ENCODE assay signal across 8 mouse cellular contexts in the genomic region with DNA sequence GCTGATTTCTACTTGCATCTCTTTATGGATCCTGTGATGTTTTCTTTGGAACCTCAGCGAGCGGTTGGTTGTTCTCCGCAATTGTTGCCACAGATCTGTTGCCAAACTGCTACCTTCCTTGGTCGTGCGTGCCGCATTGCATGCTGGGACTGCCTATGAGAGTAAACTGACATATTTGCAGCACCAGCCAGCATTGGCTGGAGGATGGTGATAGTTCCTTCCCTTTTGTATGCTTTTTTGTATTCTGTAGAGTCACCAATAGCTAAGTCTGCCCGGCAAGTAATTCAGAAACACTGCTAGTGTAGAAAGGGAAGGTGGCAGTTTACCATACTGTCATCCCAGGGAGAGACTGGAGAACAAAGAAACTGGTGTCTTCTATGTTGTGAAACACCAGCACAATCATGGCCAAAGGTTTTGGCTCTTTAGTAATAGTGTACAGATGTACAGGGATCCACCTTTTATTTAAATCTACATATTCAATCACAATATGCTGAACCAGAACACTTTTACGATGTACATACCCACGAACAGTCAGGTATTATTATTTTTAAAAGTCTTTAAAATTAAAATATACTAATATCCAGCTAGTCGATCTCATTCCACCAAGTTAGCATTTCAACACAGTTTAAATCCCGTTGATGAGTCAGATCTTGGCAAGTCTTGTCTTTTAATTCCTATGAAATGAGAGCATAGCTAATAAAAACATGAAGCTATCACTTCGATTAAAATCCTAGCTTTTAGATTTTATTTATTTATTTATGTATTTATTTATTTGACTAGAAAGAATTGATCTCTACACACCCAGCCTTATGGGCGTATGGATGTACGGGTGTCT. TPM values are rescaled to one million over a fixed set of nuclear protein-coding genes. Genes with fewer than 3 reads are reported as not detected.
DNase-seq lines count a peak whose midpoint lies in the region; ATAC-seq and TF ChIP-seq lines count a peak whose summit lies in the region.

No protein-coding gene starts in this region.

- peak overlapping the region; percentile 81 for H3K4me3 ChIP-seq in gastrocnemius, adult 2 months
- H3K4me3 ChIP-seq in embryonic facial prominence, embryonic 13.5 days: peak overlapping the region; percentile 50
- H3K4me3 ChIP-seq in heart, embryonic 15.5 days: peak overlapping the region; percentile 55
- H3K4me3 ChIP-seq in lung, embryonic 14.5 days (ENCODE audit: low read depth, low read length): peak overlapping the region; percentile 48

- peak overlapping the region; percentile 68 for H3K4me2 ChIP-seq in embryonic facial prominence, embryonic 13.5 days
- H3K4me2 ChIP-seq in heart, embryonic 15.5 days: peak overlapping the region; percentile 79
- peak overlapping the region; percentile 78 for H3K4me2 ChIP-seq in lung, embryonic 14.5 days

- H3K36me3 ChIP-seq in embryonic facial prominence, embryonic 13.5 days: no peaks in the 10 kb centered on the region
- H3K36me3 ChIP-seq in heart, embryonic 15.5 days: no peaks in the 10 kb centered on the region
- no peaks in the 10 kb centered on the region for H3K36me3 ChIP-seq in lung, embryonic 14.5 days (ENCODE audit: insufficient read depth)

- peak overlapping the region; percentile 86 for H3K27ac ChIP-seq in gastrocnemius, adult 2 months
- peak overlapping the region; percentile 68; the same call in 1 of the 2 replicates for H3K27ac ChIP-seq in embryonic facial prominence, embryonic 13.5 days
- peak overlapping the region; percentile 69 for H3K27ac ChIP-seq in heart, embryonic 15.5 days
- H3K27ac ChIP-seq in lung, embryonic 14.5 days (ENCODE audit: low read depth): peak overlapping the region; percentile 16; the same call in 1 of the 2 replicates

- H3K4me1 ChIP-seq in embryonic facial prominence, embryonic 13.5 days: peaks cover 17% of the 10 kb centered on the region
- peaks cover 11% of the 10 kb centered on the region for H3K4me1 ChIP-seq in heart, embryonic 15.5 days (replicated peaks)
- no peaks in the 10 kb centered on the region for H3K4me1 ChIP-seq in lung, embryonic 14.5 days (ENCODE audit: insufficient read depth)

- 72% methylated on average over 14 of the region's 14 CpGs for WGBS in embryonic facial prominence, embryonic 13.5 days
- 66% methylated on average over 14 of the region's 14 CpGs for WGBS in heart, embryonic 15.5 days
- 70% methylated on average over 14 of the region's 14 CpGs for WGBS in lung, embryonic 14.5 days

- DNase-seq in gastrocnemius, adult 2 months: peak; percentile 23
- no peak for DNase-seq in gastrocnemius, postnatal 4 days (ENCODE audit: low spot score in 2 of 2)
- peak; percentile 73 to 90 for DNase-seq in layer of hippocampus, adult 18-20 months (ENCODE audit: low spot score in 2 of 2)
- DNase-seq in lung, embryonic 14.5 days: peak; percentile 54
- peak; percentile 71 for DNase-seq in right cerebral cortex, postnatal 14 days
- no peak for DNase-seq in gastrocnemius, postnatal 14 days

- no peaks in the 10 kb centered on the region for H3K9me3 ChIP-seq in embryonic facial prominence, embryonic 13.5 days
- H3K9me3 ChIP-seq in heart, embryonic 15.5 days (replicated peaks): no peaks in the 10 kb centered on the region
- no peaks in the 10 kb centered on the region for H3K9me3 ChIP-seq in lung, embryonic 14.5 days (ENCODE audit: low read depth, low read length)

- TF ChIP-seq CTCF in gastrocnemius, adult 2 months (IDR thresholded peaks at IDR 0.05): no peak
- TF ChIP-seq CTCF in lung, embryonic 14.5 days (IDR thresholded peaks at IDR 0.05; ENCODE audit: low read depth): no peak

- H3K27me3 ChIP-seq in embryonic facial prominence, embryonic 13.5 days: no peaks in the 10 kb centered on the region
- no peaks in the 10 kb centered on the region for H3K27me3 ChIP-seq in heart, embryonic 15.5 days
- H3K27me3 ChIP-seq in lung, embryonic 14.5 days (ENCODE audit: insufficient read depth, low read length): no peaks in the 10 kb centered on the region

- H3K9ac ChIP-seq in embryonic facial prominence, embryonic 13.5 days: peak overlapping the region; percentile 66; the same call in 1 of the 2 replicates
- no peak overlapping the region for H3K9ac ChIP-seq in heart, embryonic 15.5 days
- peak overlapping the region; percentile 51 for H3K9ac ChIP-seq in lung, embryonic 14.5 days

- intact Hi-C loops in gastrocnemius, adult 2 months (cut with DNase I): loop anchor here (10.0 kb wide), 1 partner anchor 108 kb away; no protein-coding TSS in a partner anchor
- intact Hi-C loops in gastrocnemius, postnatal 14 days (cut with DNase I; ENCODE audit: low total_unique reads): no loop called here

- ATAC-seq in embryonic facial prominence, embryonic 13.5 days (ENCODE audit: insufficient number of reproducible peaks, insufficient read depth, low FRiP score, low TSS enrichment, low read depth): no peak
- ATAC-seq in heart, embryonic 15.5 days (replicated peaks; ENCODE audit: insufficient number of reproducible peaks, insufficient read depth, low FRiP score, low read depth): no peak
- no peak for ATAC-seq in lung, embryonic 14.5 days (ENCODE audit: insufficient read depth)

RNA-seq across cellular contexts. Expression of gene Gm11146, which starts 41.4 kb away (rescaled TPM):
- not detected for total RNA-seq in gastrocnemius, adult 2 months (2021)
- total RNA-seq in gastrocnemius, postnatal 4 days (2021): not detected
- polyA plus RNA-seq in embryonic facial prominence, embryonic 13.5 days (2015; fragmentation: Nextera tagmentation; extraction: Ambion mirVana): not detected in 2 replicates
- not detected in 2 replicates for polyA plus RNA-seq in heart, embryonic 15.5 days (2015; fragmentation: Nextera tagmentation; extraction: Ambion mirVana)
- not detected for total RNA-seq in layer of hippocampus, adult 18-20 months (2021)
- polyA plus RNA-seq in lung, embryonic 14.5 days (2014; fragmentation: Nextera tagmentation; extraction: Ambion mirVana): not detected in 2 replicates
- not detected for total RNA-seq in gastrocnemius, postnatal 14 days (2021)

Comparison
In these comparisons a context has a peak if more than half of its experiments do, and no peak if none do; other contexts are left out.
1. DNase-seq: peak in gastrocnemius, adult 2 months (single experiment), layer of hippocampus, adult 18-20 months (2 of 2), lung, embryonic 14.5 days (single experiment) and right cerebral cortex, postnatal 14 days (single experiment); none in gastrocnemius, postnatal 4 days (0 of 2) and gastrocnemius, postnatal 14 days (single experiment).
2. H3K27ac ChIP-seq: peak in every context shown above with its lines; median percentile 86 in gastrocnemius, adult 2 months; 69 in heart, embryonic 15.5 days; 68 in embryonic facial prominence, embryonic 13.5 days; 16 in lung, embryonic 14.5 days.
3. Peak in every context shown above with its lines, with median percentiles within 50 percentile points of each other: H3K4me3 ChIP-seq and H3K4me2 ChIP-seq.